Mouse (Mus musculus) kidney, embryonic 16.5 days (tissue): ENCODE results near the gene Clip3. TPM values are rescaled to one million over a fixed set of nuclear protein-coding genes. Genes with fewer than 3 reads are reported as not detected.

Experiments used
- ATAC-seq: fragments of 200-750 bp; cut with Nextera tagmentation; 2 replicates; pipeline ENCODE4 v1.8.0; 2017; ENCODE audit warnings: moderate TSS enrichment; ENCODE audit not compliant: low FRiP score, low TSS enrichment
- H3K27ac ChIP-seq: fragments of 300-500 bp; sonication (generic); 2 replicates; pipeline ENCODE4 v1.5.1; 2014; ENCODE audit warnings: low read length
- H3K27me3 ChIP-seq: fragments of 300-500 bp; sonication (generic); 2 replicates; pipeline ENCODE4 v1.6.1; 2014; ENCODE audit warnings: low read length, control low read depth, mixed read lengths; ENCODE audit not compliant: insufficient read depth
- H3K36me3 ChIP-seq: fragments of 300-500 bp; sonication (generic); 2 replicates; pipeline ENCODE4 v1.6.1; 2014; ENCODE audit warnings: low read length, control low read depth, mixed read lengths; ENCODE audit not compliant: insufficient read depth
- H3K4me1 ChIP-seq: fragments of 300-500 bp; sonication (generic); 2 replicates; pipeline ENCODE4 v1.6.1; 2014; ENCODE audit warnings: low read length, control low read depth, mixed read lengths; ENCODE audit not compliant: insufficient read depth
- H3K4me2 ChIP-seq: fragments of 300-500 bp; sonication (generic); replicated peaks from 2 replicates; pipeline ENCODE4 v1.6.1; 2014; ENCODE audit warnings: low read depth, low read length
- H3K4me3 ChIP-seq: fragments of 300-500 bp; sonication (generic); 2 replicates; pipeline ENCODE4 v1.5.1; 2014; ENCODE audit warnings: mild to moderate bottlenecking, low read length
- H3K9ac ChIP-seq: fragments of 300-500 bp; sonication (generic); replicated peaks from 2 replicates; pipeline ENCODE4 v1.6.1; 2014; ENCODE audit warnings: low read length
- H3K9me3 ChIP-seq: fragments of 300-500 bp; sonication (generic); 2 replicates; pipeline ENCODE4 v1.6.1; 2016; ENCODE audit warnings: low read length, control low read depth
- WGBS: fragments of 180-500 bp; shearing (Covaris S2); extraction: QIAGEN DNeasy Blood & Tissue Kit; methylation state at CpG from one replicate; pipeline ENCODE4 v1.1.7; 2014; 5-methylcytosine and 5-hydroxymethylcytosine counted together
- polyA plus RNA-seq: library from polyadenylated mRNA; unstranded; fragments of >200 nt; fragmentation: Nextera tagmentation; extraction: Ambion mirVana; gene quantifications from 2 replicates; pipeline ENCODE4 v1.2.1, GENCODE M21; 2015

The Clip3 gene
- polyA plus RNA-seq, 1 experiment from 2014 or later: 27.2 TPM

GRCm38 (mm10) chr7:30323795-30324194 is 32.3 kb downstream of the Clip3 start, which contains the start of gene Sdhaf1:
Gene Sdhaf1 (minus strand): TSS chr7:30323895.
- Histone ChIP-seq H3K27me3 (no peaks in the 10 kb centered on the region), H3K4me2 (peak within 1 kb of the TSS; percentile 85), H3K36me3 (no peaks in the 10 kb centered on the region), H3K9ac (peak within 1 kb of the TSS; percentile 73), H3K4me1 (peaks cover 27% of the 10 kb centered on the region), H3K27ac (peak within 1 kb of the TSS; percentile 91), H3K4me3 (peak within 1 kb of the TSS; percentile 79), H3K9me3 (no peaks in the 10 kb centered on the region)
- no peak for ATAC-seq
- WGBS: 78% methylated on average over 3 of the region's 3 CpGs

- H3K4me1 ChIP-seq: peaks cover 27% of the 10 kb centered on the region
- WGBS: 84% methylated on average over 5 of the region's 5 CpGs
- H3K36me3 ChIP-seq: no peaks in the 10 kb centered on the region
- no peak overlapping the region for H3K9ac ChIP-seq
- ATAC-seq: no peak
- H3K27me3 ChIP-seq: no peaks in the 10 kb centered on the region
- H3K4me2 ChIP-seq: no peak overlapping the region
- H3K27ac ChIP-seq: no peak overlapping the region
- no peaks in the 10 kb centered on the region for H3K9me3 ChIP-seq
- no peak overlapping the region for H3K4me3 ChIP-seq
Measured at GRCm38 (mm10) chr7:30324300-30324944, 32.9 kb downstream of the Clip3 start.

GRCm38 (mm10) chr7:30325364-30325763 is 33.8 kb downstream of the Clip3 start:
- H3K4me2 ChIP-seq: no peak overlapping the region
- no peaks in the 10 kb centered on the region for H3K36me3 ChIP-seq
- no peak overlapping the region for H3K4me3 ChIP-seq
- no peak for ATAC-seq
- WGBS: 52% methylated on average over 2 of the region's 2 CpGs
- no peak overlapping the region for H3K9ac ChIP-seq
- H3K27me3 ChIP-seq: no peaks in the 10 kb centered on the region
- H3K9me3 ChIP-seq: no peaks in the 10 kb centered on the region
- no peak overlapping the region for H3K27ac ChIP-seq
- peaks cover 27% of the 10 kb centered on the region for H3K4me1 ChIP-seq

GRCm38 (mm10) chr7:30326427-30326826 is 34.9 kb downstream of the Clip3 start:
- no peak overlapping the region for H3K27ac ChIP-seq
- H3K4me2 ChIP-seq: no peak overlapping the region
- H3K9me3 ChIP-seq: no peaks in the 10 kb centered on the region
- no peaks in the 10 kb centered on the region for H3K27me3 ChIP-seq
- H3K4me3 ChIP-seq: no peak overlapping the region
- peaks cover 18% of the 10 kb centered on the region for H3K4me1 ChIP-seq
- no peak overlapping the region for H3K9ac ChIP-seq
- no peaks in the 10 kb centered on the region for H3K36me3 ChIP-seq
- ATAC-seq: no peak

- peak overlapping the region; percentile 33; the same call in 1 of the 2 replicates for H3K9ac ChIP-seq
- 23% methylated on average over 15 of the region's 15 CpGs for WGBS
- H3K4me1 ChIP-seq: peaks cover 20% of the 10 kb centered on the region
- H3K27ac ChIP-seq: 0 out of 2 replicates have a peak overlapping the region, but pooled peaks have one; percentile 21
- peak; percentile 55 for ATAC-seq
- no peaks in the 10 kb centered on the region for H3K9me3 ChIP-seq
- H3K27me3 ChIP-seq: no peaks in the 10 kb centered on the region
- H3K4me3 ChIP-seq: no peak overlapping the region
- 0 out of 2 replicates have a peak overlapping the region, but pooled peaks have one; percentile 20 for H3K4me2 ChIP-seq
- no peaks in the 10 kb centered on the region for H3K36me3 ChIP-seq
Measured at GRCm38 (mm10) chr7:30327140-30327539, 35.6 kb downstream of the Clip3 start.

GRCm38 (mm10) chr7:30328379-30328778 is 36.9 kb downstream of the Clip3 start:
- Histone ChIP-seq H3K9me3 (no peaks in the 10 kb centered on the region), H3K27ac (no peak overlapping the region), H3K4me2 (no peak overlapping the region), H3K4me1 (peaks cover 17% of the 10 kb centered on the region), H3K9ac (no peak overlapping the region), H3K36me3 (no peaks in the 10 kb centered on the region), H3K4me3 (no peak overlapping the region), H3K27me3 (no peaks in the 10 kb centered on the region)
- 30% methylated on average over 10 of the region's 10 CpGs for WGBS
- no peak for ATAC-seq

GRCm38 (mm10) chr7:30331887-30332286 is 40.4 kb downstream of the Clip3 start:
- peak; percentile 70 for ATAC-seq

GRCm38 (mm10) chr7:30332622-30333259 is 41.2 kb downstream of the Clip3 start:
- no peaks in the 10 kb centered on the region for H3K36me3 ChIP-seq
- peaks cover 11% of the 10 kb centered on the region; the same call in 1 of the 2 replicates for H3K4me1 ChIP-seq
- H3K4me2 ChIP-seq: no peak overlapping the region
- no peak for ATAC-seq
- 68% methylated on average over 18 of the region's 18 CpGs for WGBS
- no peak overlapping the region for H3K4me3 ChIP-seq
- no peak overlapping the region for H3K9ac ChIP-seq
- H3K27me3 ChIP-seq: no peaks in the 10 kb centered on the region; the same call in 1 of the 2 replicates
- H3K9me3 ChIP-seq: no peaks in the 10 kb centered on the region
- H3K27ac ChIP-seq: no peak overlapping the region

More at GRCm38 (mm10) chr7:30331887-30332286, 40.4 kb downstream of the Clip3 start:
- no peak overlapping the region for H3K4me3 ChIP-seq
- peak overlapping the region; percentile 30 for H3K4me2 ChIP-seq
- H3K4me1 ChIP-seq: peaks cover 19% of the 10 kb centered on the region
- no peaks in the 10 kb centered on the region; the same call in 1 of the 2 replicates for H3K27me3 ChIP-seq
- no peaks in the 10 kb centered on the region for H3K36me3 ChIP-seq
- 7% methylated on average over 13 of the region's 13 CpGs for WGBS
- no peak overlapping the region for H3K27ac ChIP-seq
- H3K9ac ChIP-seq: no peak overlapping the region
- no peaks in the 10 kb centered on the region for H3K9me3 ChIP-seq

- H3K4me3 ChIP-seq: no peak overlapping the region
- H3K36me3 ChIP-seq: no peaks in the 10 kb centered on the region
- WGBS: 28% methylated on average over 4 of the region's 4 CpGs
- no peaks in the 10 kb centered on the region; the same call in 1 of the 2 replicates for H3K27me3 ChIP-seq
- ATAC-seq: no peak
- no peak overlapping the region for H3K9ac ChIP-seq
- 0 out of 2 replicates have a peak, but pooled peaks cover 8% of the 10 kb centered on the region for H3K4me1 ChIP-seq
- H3K4me2 ChIP-seq: no peak overlapping the region
- H3K27ac ChIP-seq: no peak overlapping the region
- H3K9me3 ChIP-seq: no peaks in the 10 kb centered on the region
Measured at GRCm38 (mm10) chr7:30333436-30333835, 41.9 kb downstream of the Clip3 start.

GRCm38 (mm10) chr7:30334563-30334962 is 43.0 kb downstream of the Clip3 start:
- H3K4me2 ChIP-seq: no peak overlapping the region
- ATAC-seq: no peak
- 61% methylated on average over 5 of the region's 5 CpGs for WGBS
- H3K9me3 ChIP-seq: no peaks in the 10 kb centered on the region
- H3K4me1 ChIP-seq: 0 out of 2 replicates have a peak, but pooled peaks cover 8% of the 10 kb centered on the region
- H3K36me3 ChIP-seq: no peaks in the 10 kb centered on the region
- no peak overlapping the region for H3K4me3 ChIP-seq
- no peaks in the 10 kb centered on the region; the same call in 1 of the 2 replicates for H3K27me3 ChIP-seq
- no peak overlapping the region for H3K27ac ChIP-seq
- no peak overlapping the region for H3K9ac ChIP-seq
